Mouse (Mus musculus) kidney, adult 8-10 months (tissue): ENCODE measurements around the gene Erh.

Source experiments
- DNase-seq, 2 experiments: peaks; one replicate each; pipeline ENCODE4 v3.0.0; 2022

Gene Erh

GRCm38 (mm10) chr12:80643693-80644505 is at the start of gene Erh, which contains the start of gene Slc39a9:
Gene Erh (minus strand): TSS chr12:80644341.
Gene Slc39a9 (plus strand): TSS chr12:80643883.
- DNase-seq: peak; percentile 94 to 95

- DNase-seq: no peak
Measured at GRCm38 (mm10) chr12:80693700-80694099, 49.6 kb upstream of the Erh start.

DNA sequence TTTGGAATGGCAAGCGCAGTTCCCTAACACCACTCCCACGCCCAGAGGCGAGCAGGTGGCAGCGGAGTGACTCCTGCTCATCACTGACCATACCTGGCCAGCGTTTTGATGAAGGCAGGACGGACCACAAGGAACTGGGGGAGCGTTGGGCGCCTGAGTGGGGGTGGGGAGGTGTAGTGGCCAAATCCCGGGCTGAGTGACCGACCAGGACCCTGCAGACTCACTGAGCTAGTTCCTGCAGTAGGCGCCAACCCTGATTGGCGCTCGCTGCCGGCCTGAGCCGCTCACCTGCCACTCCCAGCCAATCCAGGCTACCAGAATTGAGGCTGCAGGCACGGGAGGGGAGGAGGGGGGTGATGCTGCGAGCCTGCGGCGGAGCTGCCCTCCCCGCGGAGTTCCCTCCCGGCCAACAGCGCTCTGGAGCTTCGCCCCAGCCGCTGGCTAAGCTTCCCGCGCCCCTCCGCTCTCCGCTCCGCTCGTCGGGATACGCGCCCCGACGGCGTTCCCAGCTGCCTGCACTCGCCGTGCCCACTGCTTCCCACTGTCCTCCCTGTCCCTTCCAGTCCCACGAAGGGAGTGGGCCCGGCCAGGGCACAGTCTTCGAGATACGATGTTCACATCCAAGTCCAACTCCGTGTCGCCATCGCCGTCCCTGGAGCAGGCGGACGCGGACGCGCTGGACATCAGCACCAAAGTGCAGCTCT is 48.3 kb upstream of the Erh start, which contains the start of gene Plekhd1:
TSS of gene Plekhd1 (plus strand) at position 323 of the 704 bp plus-strand sequence.
- DNase-seq: peak; percentile 65 to 77

GRCm38 (mm10) chr12:80691671-80692091 is 47.5 kb upstream of the Erh start:
- peak; percentile 13 to 19 for DNase-seq

DNA sequence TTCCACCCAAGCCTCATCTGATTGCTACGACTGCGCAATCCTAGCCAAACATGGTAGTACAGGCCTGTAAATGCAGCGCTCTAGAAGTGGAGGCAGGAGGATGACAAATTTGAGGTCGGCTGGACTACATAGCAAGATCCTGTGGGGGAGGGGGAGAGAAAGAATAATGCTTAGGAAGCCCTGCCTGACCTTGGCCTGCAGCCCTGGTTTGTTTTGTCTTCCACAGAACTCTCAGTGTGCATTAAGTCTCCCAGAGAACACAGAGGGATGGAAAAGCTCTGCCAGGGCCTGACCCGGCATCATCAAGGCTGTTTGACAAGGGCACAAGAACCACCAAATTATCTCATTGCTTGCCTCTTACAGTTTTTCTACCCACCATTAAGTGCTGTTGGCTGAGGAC is 45.6 kb upstream of the Erh start:
- DNase-seq: no peak

- peak; percentile 16 to 32 for DNase-seq
Measured at GRCm38 (mm10) chr12:80687788-80688211, 43.7 kb upstream of the Erh start.

GRCm38 (mm10) chr12:80684316-80684715 is 40.2 kb upstream of the Erh start:
- no peak for DNase-seq

DNA sequence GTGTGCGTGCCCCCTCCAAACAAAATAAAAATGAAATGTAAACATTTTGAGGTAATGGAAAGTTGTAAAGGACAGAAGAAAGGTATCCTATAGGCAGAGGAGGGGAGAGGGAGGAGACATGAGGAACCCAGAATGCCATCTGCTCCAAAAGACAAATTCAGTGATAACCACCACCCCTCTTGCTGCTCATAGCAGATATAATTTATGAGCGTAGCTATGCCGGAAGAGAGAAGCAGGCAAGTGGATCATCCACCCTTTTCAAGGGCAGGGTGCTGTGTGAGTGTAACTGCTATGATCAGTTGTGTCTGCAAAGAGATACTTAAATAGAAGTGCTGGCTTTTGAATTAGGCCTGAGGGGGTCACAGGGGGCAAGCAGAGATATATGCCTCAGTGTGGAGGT is 39.4 kb upstream of the Erh start:
- no peak for DNase-seq

DNA sequence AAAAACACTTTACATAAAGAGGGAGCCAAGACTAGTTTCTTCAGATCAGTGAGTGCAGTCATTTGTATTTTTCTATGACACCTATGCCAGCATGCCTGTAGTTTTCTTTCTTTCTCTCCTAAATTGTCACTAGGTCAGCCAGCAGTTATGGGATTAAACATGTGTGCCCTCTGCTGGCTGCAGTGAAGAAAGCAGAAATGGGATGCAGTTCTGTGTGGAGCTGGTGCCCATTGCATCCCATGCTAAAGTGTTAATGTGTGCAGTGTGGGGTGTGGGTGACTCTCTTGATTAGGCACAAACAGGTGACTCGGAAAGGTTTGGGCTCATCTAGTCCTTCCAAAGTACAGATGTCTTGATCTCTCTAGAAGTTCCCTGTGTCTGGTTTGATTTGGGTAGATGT is 37.2 kb upstream of the Erh start:
- DNase-seq: peak; percentile 12 to 34

DNA sequence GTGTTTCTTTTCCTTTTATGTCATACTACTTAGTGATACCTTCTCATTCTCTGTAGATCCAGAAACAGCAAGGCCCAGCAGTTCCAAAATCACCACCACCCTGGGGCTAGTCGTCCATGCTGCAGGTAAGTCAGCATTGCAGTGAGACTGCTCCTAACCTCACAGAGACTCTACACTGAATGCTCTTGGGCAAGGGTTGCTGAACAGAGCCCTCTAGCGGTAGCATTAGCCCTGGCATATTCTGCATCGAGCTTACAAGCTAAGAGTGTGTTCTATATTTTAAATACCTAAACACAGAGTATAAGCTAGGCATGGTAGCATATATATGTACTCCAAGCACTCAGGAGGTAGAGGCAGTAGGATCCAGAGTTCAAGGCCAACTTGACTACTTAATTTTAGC is 29.0 kb upstream of the Erh start:
- peak; percentile 44 to 67 for DNase-seq

DNA sequence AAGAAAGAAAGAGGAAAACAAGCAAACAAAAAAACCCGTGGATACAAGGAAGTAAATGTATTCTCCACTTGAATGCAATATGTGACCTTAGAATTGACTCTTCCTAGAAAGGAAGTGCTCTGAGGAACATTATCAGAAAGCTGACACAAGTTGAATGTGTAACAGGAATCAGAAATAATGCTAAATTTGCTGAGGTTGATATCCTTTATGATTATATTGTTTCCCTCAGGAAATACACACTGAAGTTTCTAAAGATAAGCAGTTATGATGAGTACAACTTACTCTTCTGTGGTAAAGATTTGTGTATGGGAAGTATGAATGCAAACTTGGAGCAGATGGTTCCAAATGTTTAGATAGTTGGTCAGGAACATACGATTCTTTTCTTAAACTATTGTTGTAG is 24.2 kb upstream of the Erh start:
- no peak for DNase-seq

DNA sequence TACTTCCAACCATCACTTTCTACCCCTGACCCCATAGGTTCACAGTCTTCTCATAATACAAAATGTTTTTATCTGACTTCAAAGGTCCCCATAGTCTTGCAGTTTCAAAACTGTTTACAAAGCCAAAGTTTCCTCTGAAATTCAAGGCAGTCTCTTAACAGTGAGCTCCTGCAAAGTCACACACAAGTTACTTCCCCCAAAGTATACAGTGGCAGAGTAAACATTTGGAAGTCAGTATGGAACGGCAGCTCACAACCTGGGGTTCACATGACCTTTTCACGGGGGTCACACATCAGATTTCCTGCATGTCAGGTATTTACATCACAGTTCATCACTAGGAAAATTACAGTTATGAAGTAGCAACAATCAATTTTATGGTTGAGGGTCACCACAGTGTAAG is 19.8 kb upstream of the Erh start:
- DNase-seq: no peak

GRCm38 (mm10) chr12:80662322-80662721 is 18.2 kb upstream of the Erh start:
- no peak for DNase-seq

DNA sequence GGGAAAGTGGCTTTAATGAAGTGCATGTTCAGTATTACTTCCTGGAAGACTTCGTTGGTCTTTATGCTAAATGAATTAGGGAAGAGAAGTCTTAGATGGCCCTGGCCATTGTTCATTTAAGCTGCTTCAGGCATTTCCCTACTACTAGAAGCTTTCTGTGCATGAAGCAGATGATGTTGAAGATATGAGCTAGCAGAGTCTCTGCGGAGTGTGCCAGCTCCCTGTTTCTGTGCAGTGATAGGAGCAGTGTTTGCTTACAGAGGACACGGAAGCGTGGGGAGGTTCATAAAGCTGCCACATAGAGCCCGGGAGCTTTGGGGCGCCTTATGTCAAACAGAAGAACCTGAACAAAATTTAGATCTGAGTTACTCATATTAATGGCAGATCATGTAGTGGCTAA is 14.5 kb upstream of the Erh start:
- no peak for DNase-seq

GRCm38 (mm10) chr12:80654659-80655025 is 10.5 kb upstream of the Erh start:
- no peak for DNase-seq

DNA sequence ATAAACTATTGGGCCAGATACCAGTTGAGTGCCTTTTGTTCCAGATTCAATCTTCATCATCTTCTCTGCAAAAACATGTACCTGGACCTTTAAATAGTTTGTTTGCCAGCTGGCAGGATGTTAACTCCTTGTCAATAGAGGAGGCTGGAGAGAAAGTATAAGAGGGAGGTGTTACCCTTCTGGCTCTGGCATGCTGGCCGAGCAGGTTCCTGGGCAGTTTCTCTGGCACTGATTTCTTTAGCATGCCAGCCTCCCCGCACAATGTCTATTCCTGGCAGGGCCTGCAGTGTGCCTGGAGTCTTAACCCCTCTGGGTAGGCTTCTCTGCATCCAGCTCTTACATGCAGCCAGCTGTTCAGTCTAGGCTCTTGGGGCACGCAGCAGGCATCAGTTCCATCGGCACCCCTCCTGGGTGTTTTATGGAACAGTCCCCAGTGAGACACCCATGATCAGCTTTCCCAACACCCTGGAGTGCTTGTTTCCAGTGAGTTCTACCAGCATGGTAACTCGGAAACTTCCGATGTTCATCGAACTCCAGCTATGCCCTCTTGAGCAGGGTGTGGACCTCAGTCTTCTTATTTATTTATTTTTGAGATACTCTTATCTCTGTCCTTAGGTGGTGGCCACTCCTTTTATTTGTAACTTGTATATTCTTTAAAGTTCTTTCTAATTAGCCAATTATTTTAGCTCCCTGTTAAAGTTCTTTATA is 10.0 kb upstream of the Erh start:
- peak; percentile 29 to 44 for DNase-seq

DNA sequence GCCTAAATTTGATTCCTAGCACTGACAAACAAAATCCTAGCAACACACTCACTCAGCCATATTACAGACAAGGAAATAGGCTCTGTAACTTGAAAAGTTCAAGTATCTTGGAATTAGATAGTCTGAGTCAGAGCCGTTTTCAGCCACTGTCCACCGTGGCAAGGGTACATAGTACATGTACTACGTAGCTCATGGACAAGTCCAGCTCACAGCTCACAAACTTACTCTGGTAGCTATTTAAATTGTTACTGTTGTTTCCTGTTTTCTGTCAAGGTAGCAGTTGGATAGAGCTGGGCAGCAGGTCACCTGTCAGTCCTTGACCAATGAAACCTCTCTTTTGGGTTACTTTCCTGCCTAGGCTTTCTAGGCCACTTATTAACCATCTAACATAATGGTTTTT is 2.2 kb upstream of the Erh start:
- no peak for DNase-seq

DNA sequence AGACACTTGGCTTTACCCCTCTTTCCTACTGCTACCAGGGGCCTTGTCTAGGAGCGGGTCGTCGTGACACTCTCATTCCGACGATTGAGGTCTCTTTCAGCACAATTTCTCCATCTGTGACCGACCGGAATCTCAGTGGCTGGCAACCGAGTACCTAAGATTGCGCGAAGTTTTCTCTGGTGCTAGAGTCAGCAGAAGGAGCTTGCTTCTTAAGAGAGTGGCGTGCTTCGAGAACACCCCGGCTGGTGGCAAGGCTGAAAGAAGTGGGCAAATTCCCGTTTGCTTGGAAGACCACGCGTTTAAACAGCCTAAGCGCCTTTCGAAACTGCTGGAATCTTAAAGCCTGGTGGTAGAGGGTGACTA is 346 bp upstream of the Erh start:
- no peak for DNase-seq

GRCm38 (mm10) chr12:80642725-80643692 is 1.1 kb downstream of the Erh start:
- DNase-seq: peak; percentile 29 to 67

GRCm38 (mm10) chr12:80631790-80632189 is 12.4 kb downstream of the Erh start:
- DNase-seq: no peak

DNA sequence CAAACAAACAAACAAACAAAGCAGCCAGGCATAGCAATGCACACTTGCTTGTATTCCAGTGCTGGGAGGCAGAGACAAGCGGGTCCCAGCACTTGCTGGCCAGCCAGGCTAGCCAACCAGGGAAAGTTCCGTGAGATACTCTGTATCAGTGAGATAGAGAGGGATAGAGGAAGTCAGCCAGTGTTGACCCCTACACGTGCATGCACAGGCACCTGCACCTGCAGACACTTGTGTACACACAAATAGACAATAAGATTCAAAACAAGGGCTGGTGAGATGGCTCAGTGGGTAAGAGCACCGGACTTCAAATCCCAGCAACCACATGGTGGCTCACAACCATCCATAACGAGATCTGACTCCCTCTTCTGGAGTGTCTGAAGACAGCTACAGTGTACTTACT is 23.6 kb downstream of the Erh start:
- DNase-seq: no peak
